Mouse (Mus musculus): ENCODE results near the gene Ehd2. TPM values are rescaled to one million over a fixed set of nuclear protein-coding genes. Genes with fewer than 3 reads are reported as not detected.

Ehd2 gene
- polyA plus RNA-seq, 1 experiment from 2014 or later = 9.2 TPM

Other genes starting within 250 kb of the Ehd2 start
- gene Obox5, start 217.4 kb downstream of the Ehd2 start, polyA plus RNA-seq (2015; fragmentation: Nextera tagmentation; extraction: Ambion mirVana) = not detected in 2 replicates
- gene Obox6, start 127.9 kb downstream of the Ehd2 start, polyA plus RNA-seq (2015; fragmentation: Nextera tagmentation; extraction: Ambion mirVana) = not detected in 2 replicates
- not detected in 2 replicates for gene Crx, start 87.6 kb downstream of the Ehd2 start, polyA plus RNA-seq (2015; fragmentation: Nextera tagmentation; extraction: Ambion mirVana)
- gene Crxos, start 85.0 kb downstream of the Ehd2 start, polyA plus RNA-seq (2015; fragmentation: Nextera tagmentation; extraction: Ambion mirVana) = not detected in 2 replicates
- 1,268 and 1,471 TPM in 2 replicates for gene Selenow, start 45.2 kb downstream of the Ehd2 start, polyA plus RNA-seq (2015; fragmentation: Nextera tagmentation; extraction: Ambion mirVana)
- gene Nop53, start 21.5 kb downstream of the Ehd2 start, polyA plus RNA-seq (2015; fragmentation: Nextera tagmentation; extraction: Ambion mirVana) = 108 and 127 TPM in 2 replicates
- gene Bicra, start 80.4 kb upstream of the Ehd2 start, polyA plus RNA-seq (2015; fragmentation: Nextera tagmentation; extraction: Ambion mirVana) = 6.6 and 7.3 TPM in 2 replicates
- 0.15 and 0.17 TPM in 2 replicates for gene Zfp541, start 94.2 kb upstream of the Ehd2 start, polyA plus RNA-seq (2015; fragmentation: Nextera tagmentation; extraction: Ambion mirVana)
- gene Napa, start 130.9 kb upstream of the Ehd2 start, polyA plus RNA-seq (2015; fragmentation: Nextera tagmentation; extraction: Ambion mirVana) = 236 and 238 TPM in 2 replicates
- 45.8 and 48.1 TPM in 2 replicates for gene Kptn, start 152.3 kb upstream of the Ehd2 start, polyA plus RNA-seq (2015; fragmentation: Nextera tagmentation; extraction: Ambion mirVana)
- gene Slc8a2, start 162.3 kb upstream of the Ehd2 start, polyA plus RNA-seq (2015; fragmentation: Nextera tagmentation; extraction: Ambion mirVana) = 1.2 and 1.4 TPM in 2 replicates
- 104 and 126 TPM in 2 replicates for gene Meis3, start 207.5 kb upstream of the Ehd2 start, polyA plus RNA-seq (2015; fragmentation: Nextera tagmentation; extraction: Ambion mirVana)

Measured in neural tube, embryonic 15.5 days (tissue).